Mouse (Mus musculus): ENCODE results near the gene Trim67.

GRCm38 (mm10) chr8:124862321-124863162, 69.7 kb downstream of the Trim67 start, which contains the start of the genes Gnpat and 2810004N23Rik:
- TF ChIP-seq POLR2A (IDR thresholded peaks at IDR 0.05; ENCODE audit: control insufficient read depth, extremely low read depth, insufficient read depth, low read length, poor library complexity) = peak; percentile 87
- no peak for TF ChIP-seq CTCF (IDR thresholded peaks at IDR 0.05; ENCODE audit: borderline replicate concordance, control insufficient read depth, extremely low read depth, insufficient read depth, low read length, poor library complexity)

Measured in thymus, adult 2 months (tissue).